Mouse (Mus musculus) stomach, postnatal 0 days (tissue): ENCODE data around the gene Lrrk1. TPM values are rescaled to one million over a fixed set of nuclear protein-coding genes. Genes with fewer than 3 reads are reported as not detected.

Experiments
- ATAC-seq: fragments of 200-750 bp; cut with Nextera tagmentation; 2 replicates; pipeline ENCODE4 v1.8.0; 2017; ENCODE audit not compliant: low FRiP score, low TSS enrichment
- DNase-seq: peaks from one replicate; pipeline ENCODE4 v3.0.0-alpha.2; 2016; ENCODE audit warnings: low spot score
- H3K27ac ChIP-seq: fragments of 300-500 bp; sonication (generic); replicated peaks from 2 replicates; pipeline ENCODE4 v1.5.1; 2014; ENCODE audit warnings: mild to moderate bottlenecking, control low read depth
- H3K27me3 ChIP-seq: fragments of 300-500 bp; sonication (generic); 2 replicates; pipeline ENCODE4 v1.6.1; 2014; ENCODE audit warnings: low read length; ENCODE audit not compliant: control insufficient read depth, insufficient read depth
- H3K36me3 ChIP-seq: fragments of 300-500 bp; sonication (generic); 2 replicates; pipeline ENCODE4 v1.6.1; 2014; ENCODE audit warnings: low read length, mixed read lengths; ENCODE audit not compliant: control insufficient read depth, insufficient read depth
- H3K4me1 ChIP-seq: fragments of 300-500 bp; sonication (generic); replicated peaks from 2 replicates; pipeline ENCODE4 v1.6.1; 2014; ENCODE audit warnings: antibody characterized with exemption; ENCODE audit not compliant: control insufficient read depth, insufficient read depth
- H3K4me2 ChIP-seq: fragments of 300-500 bp; sonication (generic); replicated peaks from 2 replicates; pipeline ENCODE4 v1.6.1; 2014; ENCODE audit warnings: low read depth, mild to moderate bottlenecking, control low read depth, moderate library complexity
- H3K4me3 ChIP-seq: fragments of 300-500 bp; sonication (generic); 2 replicates; pipeline ENCODE4 v1.5.1; 2014; ENCODE audit warnings: low read depth, low read length, control low read depth
- H3K9ac ChIP-seq: fragments of 300-500 bp; sonication (generic); 2 replicates; pipeline ENCODE4 v1.6.1; 2014; ENCODE audit warnings: mild to moderate bottlenecking, low read length, control low read depth, mixed read lengths
- H3K9me3 ChIP-seq: fragments of 300-500 bp; sonication (generic); 2 replicates; pipeline ENCODE4 v1.6.1; 2016; ENCODE audit warnings: low read length; ENCODE audit not compliant: control insufficient read depth
- CTCF ChIP-seq: IDR thresholded peaks from 2 replicates; pipeline ENCODE4 v1.5.1; 2016; ENCODE audit warnings: antibody characterized with exemption, low read depth, mild to moderate bottlenecking, moderate library complexity
- EP300 ChIP-seq: optimal IDR thresholded peaks from 2 replicates; pipeline ENCODE3; 2016; ENCODE audit warnings: antibody characterized with exemption
- WGBS: fragments of 180-500 bp; shearing (Covaris S2); extraction: QIAGEN DNeasy Blood & Tissue Kit; methylation state at CpG from one replicate; pipeline ENCODE4 v1.1.7; 2014; 5-methylcytosine and 5-hydroxymethylcytosine counted together
- polyA plus RNA-seq: library from polyadenylated mRNA; unstranded; fragments of >200 nt; fragmentation: Nextera tagmentation; extraction: Ambion mirVana; gene quantifications from 2 replicates; pipeline ENCODE4 v1.2.1, GENCODE M21; 2015

The Lrrk1 gene
- polyA plus RNA-seq, 1 experiment from 2014 or later: 9.2 TPM

DNA sequence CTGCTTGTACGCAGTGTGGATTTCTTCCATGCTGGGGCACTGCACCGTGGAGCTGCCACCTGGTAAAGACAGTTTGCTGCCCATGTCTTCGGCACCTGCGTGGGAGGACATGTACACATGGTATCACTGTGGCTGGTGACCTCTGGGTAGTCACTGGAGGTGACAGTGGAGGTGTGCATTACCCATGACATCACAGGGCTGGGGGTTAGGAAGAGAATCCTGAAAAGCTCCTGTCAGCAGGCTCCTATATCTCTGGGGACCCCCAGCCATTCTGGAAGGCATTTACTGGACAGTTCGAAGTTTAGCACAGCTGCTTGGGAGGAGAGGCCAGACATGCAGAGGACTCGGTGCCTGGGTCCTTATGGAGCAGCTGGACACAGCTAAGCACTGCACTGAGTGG is 45.3 kb downstream of the Lrrk1 start:
- no peaks in the 10 kb centered on the region for H3K27me3 ChIP-seq
- H3K27ac ChIP-seq: no peak overlapping the region
- ATAC-seq: no peak

GRCm38 (mm10) chr7:66342323-66342722 is 45.8 kb downstream of the Lrrk1 start:
- no peaks in the 10 kb centered on the region for H3K27me3 ChIP-seq
- H3K4me2 ChIP-seq: no peak overlapping the region
- H3K27ac ChIP-seq: no peak overlapping the region
- H3K9ac ChIP-seq: no peak overlapping the region
- no peaks in the 10 kb centered on the region for H3K9me3 ChIP-seq
- H3K36me3 ChIP-seq: no peaks in the 10 kb centered on the region
- peak; percentile 82 for TF ChIP-seq CTCF
- no peak for TF ChIP-seq EP300
- peaks cover 8% of the 10 kb centered on the region for H3K4me1 ChIP-seq
- no peak overlapping the region for H3K4me3 ChIP-seq
- ATAC-seq (peak; percentile 17; the same call in 1 of the 2 replicates), DNase-seq (peak; percentile 69)
- 50% methylated on average over 4 of the region's 4 CpGs for WGBS

More for the DNA sequence above, 45.3 kb downstream of the Lrrk1 start:
- Histone ChIP-seq H3K4me3 (no peak overlapping the region), H3K9me3 (no peaks in the 10 kb centered on the region), H3K9ac (peak overlapping the region; percentile 27; the same call in 1 of the 2 replicates), H3K4me2 (no peak overlapping the region), H3K4me1 (peaks cover 8% of the 10 kb centered on the region), H3K36me3 (no peaks in the 10 kb centered on the region)
- DNase-seq: no peak
- WGBS: 75% methylated on average over 6 of the region's 6 CpGs
- TF ChIP-seq EP300 (no peak), CTCF (no peak)

DNA sequence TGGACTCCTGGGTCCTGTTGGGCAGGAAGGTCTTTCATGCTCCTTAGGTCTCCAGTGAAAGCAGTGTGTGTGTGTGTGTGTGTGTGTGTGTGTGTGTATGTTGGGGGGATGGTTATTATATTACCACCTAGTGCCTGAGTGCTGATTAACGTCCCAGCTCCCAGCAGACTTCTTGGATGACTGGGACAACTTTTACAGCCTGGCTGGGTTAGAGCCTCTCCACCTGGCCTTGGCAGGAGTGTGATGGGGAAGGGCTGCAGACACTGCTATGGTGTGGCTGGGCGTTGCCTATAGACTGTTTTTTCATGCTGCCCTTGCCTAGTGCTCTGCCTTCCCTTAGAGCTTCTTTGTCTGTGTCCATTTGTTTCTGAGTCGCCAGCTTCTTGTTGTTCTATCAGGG is 48.1 kb downstream of the Lrrk1 start:
- no peaks in the 10 kb centered on the region for H3K27me3 ChIP-seq
- no peaks in the 10 kb centered on the region for H3K9me3 ChIP-seq
- no peaks in the 10 kb centered on the region for H3K36me3 ChIP-seq
- DNase-seq: no peak
- peak; percentile 25; the same call in 1 of the 2 replicates for ATAC-seq
- 0 out of 2 replicates have a peak overlapping the region, but pooled peaks have one; percentile 23 for H3K9ac ChIP-seq
- H3K4me1 ChIP-seq: peaks cover 8% of the 10 kb centered on the region
- 22% methylated on average over 3 of the region's 3 CpGs for WGBS
- H3K4me3 ChIP-seq: no peak overlapping the region
- TF ChIP-seq EP300: no peak
- TF ChIP-seq CTCF: no peak
- H3K4me2 ChIP-seq: peak overlapping the region; percentile 25
- H3K27ac ChIP-seq: peak overlapping the region; percentile 83

DNA sequence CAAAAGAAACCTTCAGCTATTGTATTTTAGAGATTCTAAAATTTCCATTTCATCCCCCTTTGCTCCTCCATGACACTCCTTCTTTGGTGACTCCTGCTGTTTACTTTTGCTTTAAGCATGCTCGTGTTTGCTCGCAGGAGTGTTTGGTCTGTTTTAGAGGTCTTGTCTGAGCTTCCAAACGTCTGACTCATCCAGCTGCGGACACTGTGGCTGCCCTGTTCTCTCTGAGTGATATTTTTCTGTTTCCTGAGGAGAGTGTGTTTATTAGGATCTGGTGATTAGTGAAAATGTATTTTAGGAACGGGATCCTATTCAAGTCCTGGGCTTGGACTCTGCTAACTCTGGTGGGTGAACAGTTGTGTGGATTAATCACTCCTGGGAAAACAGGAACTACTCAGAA is 48.5 kb downstream of the Lrrk1 start:
- Histone ChIP-seq H3K27ac (peak overlapping the region; percentile 83), H3K9me3 (no peaks in the 10 kb centered on the region), H3K4me2 (peak overlapping the region; percentile 25), H3K4me3 (no peak overlapping the region), H3K27me3 (no peaks in the 10 kb centered on the region), H3K4me1 (peaks cover 8% of the 10 kb centered on the region), H3K36me3 (no peaks in the 10 kb centered on the region), H3K9ac (no peak overlapping the region)
- ATAC-seq (peak; percentile 81), DNase-seq (peak; percentile 40)
- 4% methylated on average over 5 of the region's 5 CpGs for WGBS
- TF ChIP-seq EP300 (no peak), CTCF (no peak)

DNA sequence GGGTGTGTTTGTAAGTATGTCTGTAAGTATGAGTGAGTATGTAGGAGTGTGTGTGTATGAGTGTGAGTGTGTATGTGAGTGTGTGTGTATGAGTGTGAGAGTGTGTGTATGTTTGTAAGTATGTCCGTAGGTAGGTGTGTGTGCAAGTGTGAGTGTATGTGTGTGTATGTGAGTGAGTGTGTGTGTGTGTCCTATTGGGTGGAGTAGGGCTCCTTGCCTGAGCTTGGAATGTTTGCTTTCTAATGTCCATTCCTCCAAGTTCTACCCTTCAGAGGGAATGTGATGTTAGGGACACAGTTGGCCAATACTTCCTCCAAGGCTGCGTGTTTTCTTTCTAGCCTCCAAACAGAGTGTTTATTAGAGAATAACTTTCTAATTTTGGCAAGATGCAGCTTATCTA is 51.2 kb downstream of the Lrrk1 start:
- 68% methylated on average over 2 of the region's 2 CpGs for WGBS

GRCm38 (mm10) chr7:66333906-66334500 is 54.1 kb downstream of the Lrrk1 start:
- Histone ChIP-seq H3K4me3 (no peak overlapping the region), H3K4me2 (no peak overlapping the region), H3K27ac (no peak overlapping the region), H3K27me3 (no peaks in the 10 kb centered on the region), H3K36me3 (peaks cover 5% of the 10 kb centered on the region; the same call in 1 of the 2 replicates), H3K4me1 (no peaks in the 10 kb centered on the region), H3K9me3 (no peaks in the 10 kb centered on the region), H3K9ac (no peak overlapping the region)
- TF ChIP-seq CTCF (no peak), EP300 (no peak)
- peak; percentile 54 for DNase-seq
- peak; percentile 47; the same call in 1 of the 2 replicates for ATAC-seq
- WGBS: 81% methylated on average over 4 of the region's 4 CpGs

More for the DNA sequence above, 51.2 kb downstream of the Lrrk1 start:
- H3K4me1 ChIP-seq: peaks cover 8% of the 10 kb centered on the region
- DNase-seq (no peak), ATAC-seq (no peak)
- H3K36me3 ChIP-seq: 0 out of 2 replicates have a peak, but pooled peaks cover 5% of the 10 kb centered on the region
- H3K4me3 ChIP-seq: no peak overlapping the region
- H3K4me2 ChIP-seq: no peak overlapping the region
- no peak overlapping the region for H3K27ac ChIP-seq
- H3K9me3 ChIP-seq: no peaks in the 10 kb centered on the region
- H3K9ac ChIP-seq: no peak overlapping the region
- TF ChIP-seq CTCF (no peak), EP300 (no peak)
- no peaks in the 10 kb centered on the region for H3K27me3 ChIP-seq
